In genomic region chr11:61224907-61225306, GRCm38 (mm10) we compare ENCODE assay signal across 30 mouse cellular contexts. TPM values are rescaled to one million over a fixed set of nuclear protein-coding genes. Genes with fewer than 3 reads are reported as not detected.
A peak's percentile ranks its signal among the peaks of the same experiment; 100 is the strongest.
DNase-seq lines count a peak whose midpoint lies in the region; ATAC-seq and TF ChIP-seq lines count a peak whose summit lies in the region.
"Had no signal": no experiment of that assay in that cellular context is flagged by ENCODE, and none has a peak within 500 bp of the region (broad histone marks: within the 10 kb centered on the region; RNA-seq: fewer than 3 reads in every experiment).

No protein-coding gene starts in this region.

- H3K36me3 ChIP-seq in heart, adult 2 months (ENCODE audit: control insufficient read depth, insufficient read depth, low read length) = no peaks in the 10 kb centered on the region
- no peaks in the 10 kb centered on the region for H3K36me3 ChIP-seq in heart, embryonic 12.5 days
- no peaks in the 10 kb centered on the region for H3K36me3 ChIP-seq in E14TG2a.4 (ENCODE audit: insufficient read depth, low read length)
- H3K36me3 ChIP-seq: G1E; heart, embryonic 15.5 days; hindbrain, embryonic 12.5 days; hindbrain, embryonic 15.5 days had no signal

- H3K27ac ChIP-seq in heart, adult 2 months = peak overlapping the region; percentile 15
- H3K27ac ChIP-seq in heart, embryonic 12.5 days (ENCODE audit: poor library complexity, severe bottlenecking) = no peak overlapping the region
- H3K27ac ChIP-seq: heart, embryonic 15.5 days; hindbrain, embryonic 12.5 days had no signal

- TF ChIP-seq EP300 in heart, adult 2 months (IDR thresholded peaks at IDR 0.05; ENCODE audit: insufficient read depth, low read depth, low read length) = no peak

- DNase-seq in heart, adult 2 months = no peak
- peak; percentile 36 for DNase-seq in ES-CJ7 (ENCODE audit: low read depth, low spot score)
- DNase-seq in left cerebral cortex, adult 11 months (ENCODE audit: low spot score) = no peak
- DNase-seq in cerebellum, adult 9-10 months = no peak
- DNase-seq: adrenal gland, adult 8-10 months; adrenal gland, postnatal 36 days; cerebellum, postnatal 36 days; embryo, embryonic 11 days; forebrain, postnatal 0 days; gastrocnemius, adult 2 months; gastrocnemius, postnatal 14 days; heart, postnatal 14 days; kidney, adult 2 months had no signal

- no peak for ATAC-seq in heart, embryonic 12.5 days (ENCODE audit: insufficient number of reproducible peaks, low FRiP score)
- peak; percentile 66 for ATAC-seq in megakaryocyte, adult 5-6 weeks (ENCODE audit: poor library complexity, severe bottlenecking)
- ATAC-seq: activated CD4-positive, CD25-positive, alpha-beta regulatory T cell, adult 4 months; CD4-positive, CD25-positive, alpha-beta regulatory T cell, adult 4 months; forebrain, embryonic 14.5 days; intestine, postnatal 0 days; Patski had no signal

- no peak for TF ChIP-seq CTCF in heart, adult 2 months (IDR thresholded peaks at IDR 0.05)
- no peak for TF ChIP-seq CTCF in E14TG2a.4 (conservative IDR thresholded peaks at IDR 0.05; ENCODE audit: low read length)

- no peak overlapping the region for H3K4me3 ChIP-seq in heart, adult 2 months
- no peak overlapping the region for H3K4me3 ChIP-seq in heart, embryonic 12.5 days
- 0 out of 2 replicates have a peak overlapping the region, but pooled peaks have one; percentile 3 for H3K4me3 ChIP-seq in E14TG2a.4 (replicated peaks; ENCODE audit: low read length)
- H3K4me3 ChIP-seq: gastrocnemius, adult 2 months; heart, embryonic 15.5 days; hindbrain, embryonic 12.5 days; hindbrain, embryonic 15.5 days had no signal

- no peaks in the 10 kb centered on the region for H3K27me3 ChIP-seq in heart, adult 2 months (ENCODE audit: control insufficient read depth, insufficient read depth, low read length)
- no peaks in the 10 kb centered on the region; the same call in 1 of the 2 replicates for H3K27me3 ChIP-seq in heart, embryonic 12.5 days (replicated peaks)
- H3K27me3 ChIP-seq in E14TG2a.4 (ENCODE audit: insufficient read depth, low read length) = no peaks in the 10 kb centered on the region
- H3K27me3 ChIP-seq: heart, embryonic 15.5 days; hindbrain, embryonic 15.5 days had no signal

- intact Hi-C loops in heart, adult 2 months (cut with DNase I) = no loop called here

- H3K4me1 ChIP-seq in heart, adult 2 months (ENCODE audit: control insufficient read depth, insufficient read depth, low read length) = peaks cover 8% of the 10 kb centered on the region
- H3K4me1 ChIP-seq in heart, embryonic 12.5 days (replicated peaks) = peaks cover 36% of the 10 kb centered on the region
- H3K4me1 ChIP-seq in E14TG2a.4 (replicated peaks; ENCODE audit: low read depth, low read length) = peaks cover 41% of the 10 kb centered on the region
- H3K4me1 ChIP-seq: hindbrain, embryonic 12.5 days; hindbrain, embryonic 15.5 days had no signal

- no peak overlapping the region for H3K4me2 ChIP-seq in heart, embryonic 12.5 days
- H3K4me2 ChIP-seq: heart, embryonic 15.5 days; hindbrain, embryonic 12.5 days; hindbrain, embryonic 15.5 days had no signal

- H3K79me2 ChIP-seq in heart, adult 2 months (replicated peaks; ENCODE audit: control insufficient read depth, insufficient read depth, low read length) = no peaks in the 10 kb centered on the region

- WGBS in heart, adult 2 months = 79% methylated on average over 10 of the region's 10 CpGs
- 78% methylated on average over 10 of the region's 10 CpGs for WGBS in heart, embryonic 12.5 days

- no peak for TF ChIP-seq POLR2A in heart, adult 2 months (IDR thresholded peaks at IDR 0.05; ENCODE audit: insufficient read depth, low read depth, low read length)

- no peak overlapping the region for H3K9ac ChIP-seq in heart, adult 2 months (ENCODE audit: low read depth, low read length)
- no peak overlapping the region for H3K9ac ChIP-seq in heart, embryonic 12.5 days
- H3K9ac ChIP-seq: forebrain, postnatal 0 days; heart, embryonic 15.5 days; hindbrain, embryonic 12.5 days; hindbrain, embryonic 15.5 days had no signal

- H3K9me3 ChIP-seq in heart, embryonic 12.5 days (replicated peaks) = no peaks in the 10 kb centered on the region
- H3K9me3 ChIP-seq in E14TG2a.4 (ENCODE audit: low read length) = no peaks in the 10 kb centered on the region
- H3K9me3 ChIP-seq: G1E; heart, embryonic 15.5 days; hindbrain, embryonic 12.5 days; hindbrain, embryonic 15.5 days had no signal

RNA-seq across cellular contexts. Expression of gene Aldh3a1, which starts 17.6 kb away (rescaled TPM):
- total RNA-seq in heart, adult 2 months (2021) = 1 to 10 TPM; 1.0 to 1.6 TPM
- polyA plus RNA-seq in heart, adult 2 months (2012; rRNA removed) = 1.1 and 3.3 TPM in 2 replicates
- polyA plus RNA-seq in heart, embryonic 12.5 days (2016; fragmentation: Nextera tagmentation; extraction: Ambion mirVana) = 0.18 TPM in 1 of 2 replicates, not detected in the other
- not detected in 2 replicates for total RNA-seq in megakaryocyte, adult 5-6 weeks (2015)
- total RNA-seq in megakaryocyte, adult 5-6 weeks (2017) = not detected in 2 replicates
- total RNA-seq: forebrain, postnatal 0 days; hematopoietic stem cell, adult 5-6 weeks had no signal
- polyA plus RNA-seq: activated CD4-positive, CD25-positive, alpha-beta regulatory T cell, adult 4 months; CD4-positive, CD25-positive, alpha-beta regulatory T cell, adult 4 months; embryonic facial prominence, embryonic 11.5 days; forebrain, embryonic 11.5 days; forebrain, embryonic 14.5 days; G1E; hindbrain, embryonic 12.5 days; intestine, embryonic 14.5 days; kidney, embryonic 14.5 days; Patski had no signal

RNA-seq across cellular contexts. Expression of gene Aldh3a2, which starts 42.4 kb away (rescaled TPM):
- 10 to 100 TPM; 33.8 to 36.4 TPM for total RNA-seq in heart, adult 2 months (2021)
- 26.2 and 40.9 TPM in 2 replicates for polyA plus RNA-seq in heart, adult 2 months (2012; rRNA removed)
- 32.0 and 33.1 TPM in 2 replicates for polyA plus RNA-seq in heart, embryonic 12.5 days (2016; fragmentation: Nextera tagmentation; extraction: Ambion mirVana)
- 67.8 and 68.4 TPM in 2 replicates for total RNA-seq in megakaryocyte, adult 5-6 weeks (2015)
- total RNA-seq in megakaryocyte, adult 5-6 weeks (2017) = 78.5 and 89.0 TPM in 2 replicates

RNA-seq across cellular contexts. Expression of gene Usp22, which starts 50.1 kb away (rescaled TPM):
- total RNA-seq in heart, adult 2 months (2021) = 10 to 100 TPM; 21.7 to 27.1 TPM
- 22.6 and 26.7 TPM in 2 replicates for polyA plus RNA-seq in heart, adult 2 months (2012; rRNA removed)
- polyA plus RNA-seq in heart, embryonic 12.5 days (2016; fragmentation: Nextera tagmentation; extraction: Ambion mirVana) = 106 and 112 TPM in 2 replicates
- total RNA-seq in megakaryocyte, adult 5-6 weeks (2015) = 22.8 and 28.6 TPM in 2 replicates
- 40.3 and 47.4 TPM in 2 replicates for total RNA-seq in megakaryocyte, adult 5-6 weeks (2017)
